Mouse (Mus musculus) erythroblast, adult 5-6 weeks (primary cell): ENCODE data around the gene Tmem132e. TPM values are rescaled to one million over a fixed set of nuclear protein-coding genes. Genes with fewer than 3 reads are reported as not detected.

ENCODE experiments used
- total RNA-seq, 2 experiments: library from RNA; stranded (forward) in 1 of 2; stranded (reverse) in 1 of 2; fragments of 150-400 nt in 1 of 2; fragments of 200-764, 138-1000 nt in 1 of 2; gene quantifications; 2 replicates each; pipeline versions ENCODE4 v1.2.3 to v1.2.4; 2015 to 2017; ENCODE audit warnings: low replicate concordance in 2 of 2

Tmem132e gene
- total RNA-seq, 2 experiments from 2014 or later: not detected

Other genes starting within 250 kb of the Tmem132e start
- not detected in 2 replicates for gene Ccl1, start 83.2 kb upstream of the Tmem132e start, total RNA-seq (2015; ENCODE audit: low replicate concordance)
- not detected in 2 replicates for gene Ccl1, start 83.2 kb upstream of the Tmem132e start, total RNA-seq (2017; ENCODE audit: low replicate concordance)